ENCODE assay signal across 10 mouse cellular contexts in genomic region chrX:11840319-11841035, GRCm38 (mm10).
DNase-seq lines count a peak whose midpoint lies in the region; ATAC-seq and TF ChIP-seq lines count a peak whose summit lies in the region.
"Had no signal": no experiment of that assay in that cellular context is flagged by ENCODE, and none has a peak within 500 bp of the region (broad histone marks: within the 10 kb centered on the region; RNA-seq: fewer than 3 reads in every experiment).

No protein-coding gene starts in this region.

- no peaks in the 10 kb centered on the region for H3K36me3 ChIP-seq in intestine, embryonic 14.5 days (ENCODE audit: control insufficient read depth, insufficient read depth, low read length)
- H3K36me3 ChIP-seq in intestine, embryonic 16.5 days (ENCODE audit: control insufficient read depth, insufficient read depth, low read length): no peaks in the 10 kb centered on the region
- H3K36me3 ChIP-seq in heart, embryonic 13.5 days: no peaks in the 10 kb centered on the region
- no peaks in the 10 kb centered on the region for H3K36me3 ChIP-seq in lung, postnatal 0 days (ENCODE audit: insufficient read depth, low read length)
- H3K36me3 ChIP-seq: embryonic facial prominence, embryonic 13.5 days; midbrain, embryonic 10.5 days had no signal

- no peak for TF ChIP-seq EP300 in lung, postnatal 0 days (IDR thresholded peaks at IDR 0.05)

- ATAC-seq in intestine, embryonic 14.5 days (replicated peaks; ENCODE audit: low FRiP score, low TSS enrichment, low read depth): no peak
- ATAC-seq in intestine, embryonic 16.5 days: no peak
- ATAC-seq in heart, embryonic 13.5 days (ENCODE audit: extremely low read depth, insufficient number of reproducible peaks, low FRiP score, low TSS enrichment): no peak
- no peak for ATAC-seq in lung, postnatal 0 days

- no peak overlapping the region for H3K9ac ChIP-seq in intestine, embryonic 14.5 days (ENCODE audit: low read length)
- no peak overlapping the region for H3K9ac ChIP-seq in intestine, embryonic 16.5 days (ENCODE audit: low read depth, low read length)
- H3K9ac ChIP-seq in heart, embryonic 13.5 days: no peak overlapping the region
- no peak overlapping the region for H3K9ac ChIP-seq in lung, postnatal 0 days (replicated peaks; ENCODE audit: low read depth)
- H3K9ac ChIP-seq: embryonic facial prominence, embryonic 13.5 days had no signal

- no peak for TF ChIP-seq CTCF in lung, postnatal 0 days (IDR thresholded peaks at IDR 0.05)

- no peak overlapping the region for H3K4me3 ChIP-seq in intestine, embryonic 14.5 days (ENCODE audit: low read depth, low read length)
- no peak overlapping the region for H3K4me3 ChIP-seq in intestine, embryonic 16.5 days (ENCODE audit: low read length)
- H3K4me3 ChIP-seq in heart, embryonic 13.5 days: no peak overlapping the region
- H3K4me3 ChIP-seq in lung, postnatal 0 days (ENCODE audit: low read depth, low read length): no peak overlapping the region
- H3K4me3 ChIP-seq: embryonic facial prominence, embryonic 13.5 days; midbrain, embryonic 10.5 days had no signal

- H3K4me2 ChIP-seq in intestine, embryonic 14.5 days (ENCODE audit: low read length): no peak overlapping the region
- H3K4me2 ChIP-seq in intestine, embryonic 16.5 days (ENCODE audit: low read depth, low read length): no peak overlapping the region
- H3K4me2 ChIP-seq in heart, embryonic 13.5 days: no peak overlapping the region; the same call in 1 of the 2 replicates
- no peak overlapping the region for H3K4me2 ChIP-seq in lung, postnatal 0 days (replicated peaks; ENCODE audit: low read depth, low read length)
- H3K4me2 ChIP-seq: embryonic facial prominence, embryonic 13.5 days had no signal

- DNase-seq in intestine, embryonic 14.5 days (ENCODE audit: low spot score): no peak
- peak; percentile 48 for DNase-seq in adrenal gland, postnatal 14 days
- peak; percentile 30 for DNase-seq in lung, postnatal 0 days (ENCODE audit: low spot score)
- DNase-seq in frontal cortex, postnatal 10 days (ENCODE audit: low spot score in 2 of 2): no peak
- no peak for DNase-seq in retina, embryonic 14.5 days (ENCODE audit: low spot score)
- DNase-seq in thymus, postnatal 14 days: no peak

- H3K9me3 ChIP-seq in intestine, embryonic 14.5 days (ENCODE audit: control insufficient read depth, low read length): no peaks in the 10 kb centered on the region
- no peaks in the 10 kb centered on the region for H3K9me3 ChIP-seq in intestine, embryonic 16.5 days (ENCODE audit: control insufficient read depth, low read length)
- no peaks in the 10 kb centered on the region for H3K9me3 ChIP-seq in heart, embryonic 13.5 days
- H3K9me3 ChIP-seq in lung, postnatal 0 days (ENCODE audit: low read length): no peaks in the 10 kb centered on the region
- H3K9me3 ChIP-seq: embryonic facial prominence, embryonic 13.5 days; midbrain, embryonic 10.5 days had no signal

- WGBS in intestine, embryonic 14.5 days: 61% methylated on average over 10 of the region's 11 CpGs
- WGBS in intestine, embryonic 16.5 days: 63% methylated on average over 11 of the region's 11 CpGs
- 38% methylated on average over 11 of the region's 11 CpGs for WGBS in heart, embryonic 13.5 days
- WGBS in lung, postnatal 0 days: 40% methylated on average over 11 of the region's 11 CpGs

- H3K4me1 ChIP-seq in intestine, embryonic 14.5 days (replicated peaks; ENCODE audit: control insufficient read depth, insufficient read depth, low read length): peaks cover 4% of the 10 kb centered on the region; the same call in 1 of the 2 replicates
- 0 out of 2 replicates have a peak, but pooled peaks cover 3% of the 10 kb centered on the region for H3K4me1 ChIP-seq in intestine, embryonic 16.5 days (ENCODE audit: control insufficient read depth, insufficient read depth, low read length)
- peaks cover 39% of the 10 kb centered on the region for H3K4me1 ChIP-seq in heart, embryonic 13.5 days
- H3K4me1 ChIP-seq in lung, postnatal 0 days (ENCODE audit: insufficient read depth, low read depth, low read length): no peaks in the 10 kb centered on the region

- 0 out of 2 replicates have a peak overlapping the region, but pooled peaks have one; percentile 57 for H3K27ac ChIP-seq in intestine, embryonic 14.5 days (ENCODE audit: low read depth)
- no peak overlapping the region for H3K27ac ChIP-seq in intestine, embryonic 16.5 days (ENCODE audit: low read length)
- peak overlapping the region; percentile 86 for H3K27ac ChIP-seq in heart, embryonic 13.5 days (replicated peaks)
- H3K27ac ChIP-seq in lung, postnatal 0 days (ENCODE audit: low read length): no peak overlapping the region
- H3K27ac ChIP-seq: embryonic facial prominence, embryonic 13.5 days had no signal

- H3K27me3 ChIP-seq in intestine, embryonic 14.5 days (replicated peaks; ENCODE audit: control insufficient read depth, insufficient read depth, low read length): no peaks in the 10 kb centered on the region
- H3K27me3 ChIP-seq in intestine, embryonic 16.5 days (replicated peaks; ENCODE audit: control insufficient read depth, insufficient read depth, low read length): no peaks in the 10 kb centered on the region
- H3K27me3 ChIP-seq in heart, embryonic 13.5 days (replicated peaks): no peaks in the 10 kb centered on the region
- no peaks in the 10 kb centered on the region for H3K27me3 ChIP-seq in lung, postnatal 0 days (replicated peaks; ENCODE audit: insufficient read depth, low read length)

Comparison
In these comparisons a context has a peak if more than half of its experiments do, and no peak if none do; other contexts are left out.
1. H3K27ac ChIP-seq: peak in intestine, embryonic 14.5 days (single experiment) and heart, embryonic 13.5 days (single experiment); none in intestine, embryonic 16.5 days (single experiment) and lung, postnatal 0 days (single experiment).
2. DNase-seq: peak in adrenal gland, postnatal 14 days (single experiment) and lung, postnatal 0 days (single experiment); none in intestine, embryonic 14.5 days (single experiment), frontal cortex, postnatal 10 days (0 of 2), retina, embryonic 14.5 days (single experiment) and thymus, postnatal 14 days (single experiment).